Mouse (Mus musculus) ES-E14 (cell line): ENCODE results near the gene Ankk1. TPM values are rescaled to one million over a fixed set of nuclear protein-coding genes. Genes with fewer than 3 reads are reported as not detected.

Experiments used
- DNase-seq: peaks from one replicate; pipeline ENCODE4 v3.0.0-alpha.2; 2013; ENCODE audit warnings: low read depth, low spot score
- H3K27ac ChIP-seq: 2 replicates; pipeline ENCODE4 v1.5.1; 2012; ENCODE audit warnings: low read depth, mild to moderate bottlenecking, low read length, moderate library complexity, mixed read lengths; ENCODE audit not compliant: poor library complexity, insufficient read depth, severe bottlenecking
- H3K36me3 ChIP-seq: 2 replicates; pipeline ENCODE4 v1.6.1; 2012; ENCODE audit warnings: mild to moderate bottlenecking, low read length, moderate library complexity, mixed read lengths; ENCODE audit not compliant: control insufficient read depth, poor library complexity, insufficient read depth, severe bottlenecking
- H3K4me1 ChIP-seq, 2 experiments: fragments of 150-350 bp in 1 of 2; sonication (generic) in 1 of 2; 2 replicates each; pipeline ENCODE4 v1.6.1; 2012; ENCODE audit warnings: low read length in 2 of 2, mild to moderate bottlenecking in 1 of 2, mixed read lengths in 1 of 2; ENCODE audit not compliant: control insufficient read depth in 2 of 2, insufficient read depth in 2 of 2, poor library complexity in 1 of 2
- H3K4me3 ChIP-seq, 2 experiments: fragments of 150-350 bp in 1 of 2; sonication (generic) in 1 of 2; 2 replicates each; pipeline ENCODE4 v1.5.1; 2012; ENCODE audit warnings: low read length in 2 of 2, low read depth in 1 of 2, mild to moderate bottlenecking in 1 of 2, mixed read lengths in 1 of 2; ENCODE audit not compliant: insufficient read depth in 1 of 2, poor library complexity in 1 of 2, severe bottlenecking in 1 of 2
- H3K9ac ChIP-seq: 2 replicates; pipeline ENCODE4 v1.6.1; 2012; ENCODE audit warnings: low read depth, mild to moderate bottlenecking, low read length, mixed read lengths; ENCODE audit not compliant: poor library complexity, insufficient read depth, severe bottlenecking
- H3K9me3 ChIP-seq: fragments of 150-350 bp; sonication (generic); 2 replicates; pipeline ENCODE4 v1.6.1; 2012; ENCODE audit warnings: low read depth, mild to moderate bottlenecking, low read length; ENCODE audit not compliant: control insufficient read depth, insufficient read depth
- CHD2 ChIP-seq: IDR thresholded peaks from 2 replicates; pipeline ENCODE4 v1.6.1; 2014; ENCODE audit warnings: mild to moderate bottlenecking, low read depth, low read length, inconsistent platforms
- HCFC1 ChIP-seq: IDR thresholded peaks from 2 replicates; pipeline ENCODE4 v1.6.1; 2012; ENCODE audit warnings: low read length, inconsistent platforms, borderline replicate concordance; ENCODE audit not compliant: insufficient read depth
- MAFK ChIP-seq: IDR thresholded peaks from 2 replicates; pipeline ENCODE4 v1.6.1; 2014; ENCODE audit warnings: mild to moderate bottlenecking, low read depth, low read length, inconsistent platforms; ENCODE audit not compliant: insufficient read depth
- ZC3H11A ChIP-seq: IDR thresholded peaks from 2 replicates; pipeline ENCODE4 v1.6.1; 2012; ENCODE audit warnings: low read depth, mild to moderate bottlenecking, inconsistent platforms, low read length, borderline replicate concordance
- ZNF384 ChIP-seq: IDR thresholded peaks from 2 replicates; pipeline ENCODE4 v1.6.1; 2012; ENCODE audit warnings: low read depth, low read length, inconsistent platforms
- in situ Hi-C, 2 experiments: fragments of 600-800 bp; cut with MboI; formaldehyde crosslinking; loops; one replicate each; pipeline ENCODE4 v1.15.1; 2025; ENCODE audit warnings: low sequenced_read_pairs in 2 of 2, inconsistent platforms in 1 of 2; ENCODE audit not compliant: unreplicated experiment in 2 of 2
- total RNA-seq: library from RNA; depleted of rRNA; stranded (reverse); fragments of 300-350 nt; gene quantifications from 2 replicates; pipeline ENCODE4 v1.2.3, GENCODE M21; 2012; rRNA removed

Ankk1 gene
- total RNA-seq, 1 experiment, result 0.94 TPM

DNA sequence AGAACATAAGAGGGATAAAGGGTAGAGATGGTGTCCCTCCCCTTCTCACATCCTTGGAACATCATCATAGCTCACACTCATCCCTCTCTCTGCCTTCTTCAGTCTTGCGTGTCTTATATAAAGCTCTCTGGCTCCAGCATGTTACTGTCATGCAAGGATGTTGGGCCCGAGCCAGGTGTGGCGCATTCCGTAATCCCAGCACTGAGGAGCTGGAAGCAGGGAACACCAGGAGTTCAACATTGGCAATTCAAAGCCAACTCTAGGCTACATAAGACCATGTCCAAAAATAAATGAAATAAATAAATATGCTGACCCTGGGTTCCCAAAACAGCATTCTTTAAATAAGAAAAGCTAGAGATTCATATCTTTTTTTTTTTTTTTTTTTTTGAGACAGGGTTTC is 46.9 kb downstream of the Ankk1 start:
- Histone ChIP-seq H3K27ac (no peak overlapping the region), H3K4me1 (peaks cover 3 to 6% of the 10 kb centered on the region in 2 experiments; a peak in 3 of 4 replicates), H3K4me3 (no peak overlapping the region), H3K36me3 (no peaks in the 10 kb centered on the region), H3K9me3 (no peaks in the 10 kb centered on the region), H3K9ac (no peak overlapping the region)
- no peak for DNase-seq
- in situ Hi-C loops, result no loop called here
- TF ChIP-seq ZNF384, result no peak
- no peak for TF ChIP-seq MAFK
- TF ChIP-seq CHD2, result no peak
- TF ChIP-seq ZC3H11A, result no peak
- no peak for TF ChIP-seq HCFC1

DNA sequence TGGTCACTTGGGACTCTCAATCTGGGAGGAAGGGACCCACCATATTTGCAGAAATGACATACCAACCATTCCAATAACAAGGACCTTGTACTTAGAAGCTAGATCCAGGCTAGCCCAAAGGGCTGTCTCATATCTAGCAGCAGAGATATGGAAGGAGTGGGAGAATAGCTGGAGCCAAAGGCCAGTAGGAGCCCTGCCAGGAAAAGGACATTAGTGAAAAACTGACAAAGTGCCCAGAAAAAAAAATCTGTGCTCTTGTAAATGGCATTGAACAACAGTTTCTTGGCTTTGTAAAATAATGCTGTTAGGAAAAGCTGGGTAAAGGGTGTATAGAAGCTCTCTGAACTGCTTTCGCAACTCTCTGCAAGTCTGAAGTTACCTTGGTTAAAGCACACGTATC is 52.9 kb downstream of the Ankk1 start:
- Histone ChIP-seq H3K27ac (no peak overlapping the region), H3K4me3 (no peak overlapping the region), H3K9ac (no peak overlapping the region), H3K36me3 (no peaks in the 10 kb centered on the region), H3K4me1 (no peaks in the 10 kb centered on the region), H3K9me3 (no peaks in the 10 kb centered on the region)
- no peak for DNase-seq
- TF ChIP-seq ZC3H11A, result no peak
- no peak for TF ChIP-seq MAFK
- in situ Hi-C loops, result no loop called here

DNA sequence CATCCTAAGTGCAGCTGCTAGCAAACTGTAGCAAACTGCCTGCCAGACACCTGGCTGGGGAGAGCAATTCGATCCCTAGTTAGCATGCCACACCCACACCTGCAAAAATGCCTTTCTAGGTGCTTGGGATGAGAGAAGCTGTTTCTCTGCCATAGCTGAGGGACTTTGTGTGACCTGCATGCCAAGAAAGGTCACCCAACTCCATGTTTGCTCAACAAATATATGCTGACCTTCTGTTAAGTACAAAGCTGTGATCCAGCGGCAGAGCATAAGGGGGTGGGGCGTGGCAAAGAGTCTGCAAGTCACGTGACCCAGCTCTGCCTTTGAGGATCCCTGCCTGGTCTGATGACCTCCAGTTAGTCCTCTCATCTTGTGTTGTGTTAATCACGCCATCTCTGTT is 61.1 kb downstream of the Ankk1 start:
- TF ChIP-seq MAFK, result no peak
- no peak for TF ChIP-seq ZC3H11A
- TF ChIP-seq ZNF384, result no peak
- TF ChIP-seq HCFC1, result no peak
- Histone ChIP-seq H3K4me3 (peak overlapping the region in 1 of 2 experiments; percentile 4; a peak in 3 of 4 replicates), H3K9me3 (no peaks in the 10 kb centered on the region), H3K36me3 (no peaks in the 10 kb centered on the region), H3K9ac (no peak overlapping the region), H3K4me1 (peaks cover 7 to 19% of the 10 kb centered on the region in 2 experiments), H3K27ac (no peak overlapping the region)
- in situ Hi-C loops, result no loop called here
- DNase-seq, result peak; percentile 90

Other genes with a start within 250 kb of the Ankk1 start
- gene Gm4894, start 176.5 kb downstream of the Ankk1 start, total RNA-seq, result not detected in 2 replicates
- gene Drd2, start 86.4 kb downstream of the Ankk1 start, total RNA-seq, result 0.11 TPM in 1 of 2 replicates, not detected in the other
- gene Ttc12, start 59.2 kb upstream of the Ankk1 start, total RNA-seq, result 2.1 and 2.5 TPM in 2 replicates